8 mouse cellular contexts compared by ENCODE assay signal in the genomic region with DNA sequence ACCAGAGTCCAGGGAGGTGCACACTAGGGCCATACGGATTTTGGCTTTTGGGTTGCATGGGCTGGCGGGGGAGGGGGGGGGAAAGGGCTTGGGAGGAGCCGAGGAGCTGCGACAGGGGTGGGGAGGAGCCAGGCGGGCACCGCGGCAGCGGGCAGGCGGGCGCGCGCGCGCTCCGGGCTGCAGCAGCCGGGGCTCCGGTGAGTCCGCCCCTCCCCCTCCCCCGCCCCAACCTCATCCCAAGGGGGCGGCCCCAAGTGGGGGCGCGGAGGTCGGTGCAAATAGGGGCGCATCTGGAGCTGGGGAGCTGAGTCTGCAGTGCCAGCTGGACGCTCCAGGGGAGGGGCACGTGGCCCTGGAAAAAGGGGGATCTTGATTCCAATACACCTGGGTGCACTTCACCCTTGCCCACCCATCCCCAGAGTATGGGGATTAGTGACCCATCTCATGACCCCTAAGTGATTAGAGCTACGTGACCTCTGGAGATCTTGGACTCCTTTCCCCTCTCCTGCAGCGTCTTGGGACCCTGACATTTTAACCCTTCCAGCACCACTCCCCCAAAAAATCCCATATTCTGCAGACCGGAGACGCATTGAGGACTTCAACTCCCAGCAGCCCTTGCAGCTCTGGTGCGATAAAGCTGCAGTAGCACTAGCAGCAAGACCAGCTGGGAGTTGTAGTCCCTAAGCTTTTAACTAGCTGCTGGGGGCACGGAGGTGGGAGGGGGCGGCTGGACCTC. TPM values are rescaled to one million over a fixed set of nuclear protein-coding genes. Genes with fewer than 3 reads are reported as not detected.
DNase-seq lines count a peak whose midpoint lies in the region; ATAC-seq and TF ChIP-seq lines count a peak whose summit lies in the region.

A gene (plus strand): TSS at position 123 of the 736 bp plus-strand sequence.

- H3K4me3 ChIP-seq in ES-Bruce4 (ENCODE audit: low read depth, low read length) = peak within 1 kb of the TSS; percentile 78
- peak within 1 kb of the TSS; percentile 51 for H3K4me3 ChIP-seq in forebrain, embryonic 12.5 days (replicated peaks)
- peak within 1 kb of the TSS; percentile 49 for H3K4me3 ChIP-seq in heart, postnatal 0 days (ENCODE audit: low read depth, low read length)
- H3K4me3 ChIP-seq in liver, embryonic 14.5 days (ENCODE audit: insufficient read depth in 1 of 2, low read depth in 2 of 2, low read length in 2 of 2) = peak within 1 kb of the TSS; percentile 21 to 39
- peak within 1 kb of the TSS; percentile 43 for H3K4me3 ChIP-seq in neural tube, embryonic 11.5 days (ENCODE audit: low read depth, low read length)
- peak within 1 kb of the TSS; percentile 44 for H3K4me3 ChIP-seq in thymus, adult 2 months (ENCODE audit: control insufficient read depth, insufficient read depth, low read length)

- no peaks in the 10 kb centered on the region for H3K36me3 ChIP-seq in ES-Bruce4 (ENCODE audit: control insufficient read depth, insufficient read depth, low read length, poor library complexity, severe bottlenecking)
- no peaks in the 10 kb centered on the region for H3K36me3 ChIP-seq in forebrain, embryonic 12.5 days (replicated peaks)
- no peaks in the 10 kb centered on the region for H3K36me3 ChIP-seq in heart, postnatal 0 days (replicated peaks; ENCODE audit: control insufficient read depth, insufficient read depth, low read length)
- no peaks in the 10 kb centered on the region for H3K36me3 ChIP-seq in liver, embryonic 14.5 days (replicated peaks; ENCODE audit: control insufficient read depth, insufficient read depth, low read depth)
- H3K36me3 ChIP-seq in neural tube, embryonic 11.5 days (ENCODE audit: control insufficient read depth, insufficient read depth, low read length) = no peaks in the 10 kb centered on the region
- H3K36me3 ChIP-seq in thymus, adult 2 months (ENCODE audit: control insufficient read depth, insufficient read depth, low read length) = no peaks in the 10 kb centered on the region

- ATAC-seq in forebrain, embryonic 12.5 days (ENCODE audit: low FRiP score) = peak; percentile 81
- peak; percentile 78 for ATAC-seq in heart, postnatal 0 days (ENCODE audit: insufficient read depth, low read depth)
- ATAC-seq in liver, embryonic 14.5 days (ENCODE audit: insufficient read depth) = no peak
- peak; percentile 82 for ATAC-seq in neural tube, embryonic 11.5 days (ENCODE audit: insufficient read depth, low FRiP score, low TSS enrichment)

- no peaks in the 10 kb centered on the region for H3K9me3 ChIP-seq in ES-Bruce4 (replicated peaks; ENCODE audit: control insufficient read depth, insufficient read depth, low read length, poor library complexity, severe bottlenecking)
- H3K9me3 ChIP-seq in forebrain, embryonic 12.5 days = no peaks in the 10 kb centered on the region
- H3K9me3 ChIP-seq in heart, postnatal 0 days (replicated peaks; ENCODE audit: control insufficient read depth, low read length) = 0 out of 2 replicates have a peak, but pooled peaks cover 3% of the 10 kb centered on the region
- no peaks in the 10 kb centered on the region for H3K9me3 ChIP-seq in liver, embryonic 14.5 days (ENCODE audit: control insufficient read depth, low read length)
- H3K9me3 ChIP-seq in neural tube, embryonic 11.5 days (ENCODE audit: control insufficient read depth, low read length) = no peaks in the 10 kb centered on the region

- WGBS in forebrain, embryonic 12.5 days = 0% methylated on average over 29 of the region's 33 CpGs
- WGBS in heart, postnatal 0 days = 1% methylated on average over 32 of the region's 33 CpGs
- 2% methylated on average over 28 of the region's 33 CpGs for WGBS in liver, embryonic 14.5 days (ENCODE audit: insufficient replicate concordance)
- WGBS in neural tube, embryonic 11.5 days = under 1% methylated on average over 31 of the region's 33 CpGs
- WGBS in thymus, adult 2 months = under 1% methylated on average over 32 of the region's 33 CpGs

- TF ChIP-seq EP300 in ES-Bruce4 (IDR thresholded peaks at IDR 0.05; ENCODE audit: insufficient read depth, low read depth, low read length) = no peak
- TF ChIP-seq EP300 in heart, postnatal 0 days (IDR thresholded peaks at IDR 0.05; ENCODE audit: low read depth) = no peak
- TF ChIP-seq EP300 in liver, embryonic 14.5 days (IDR thresholded peaks at IDR 0.05; ENCODE audit: low read depth) = no peak

- TF ChIP-seq POLR2A in ES-Bruce4 (IDR thresholded peaks at IDR 0.05; ENCODE audit: insufficient read depth, low read length) = no peak
- TF ChIP-seq POLR2A in thymus, adult 2 months (IDR thresholded peaks at IDR 0.05; ENCODE audit: control insufficient read depth, extremely low read depth, insufficient read depth, low read length, poor library complexity) = no peak

- TF ChIP-seq CTCF in ES-Bruce4 (IDR thresholded peaks at IDR 0.05; ENCODE audit: low read depth, low read length) = no peak
- TF ChIP-seq CTCF in heart, postnatal 0 days (IDR thresholded peaks at IDR 0.05; ENCODE audit: low read depth) = no peak
- no peak for TF ChIP-seq CTCF in liver, embryonic 14.5 days (IDR thresholded peaks at IDR 0.05; ENCODE audit: low read depth)
- no peak for TF ChIP-seq CTCF in thymus, adult 2 months (IDR thresholded peaks at IDR 0.05; ENCODE audit: borderline replicate concordance, control insufficient read depth, extremely low read depth, insufficient read depth, low read length, poor library complexity)

- H3K9ac ChIP-seq in ES-Bruce4 (ENCODE audit: low read depth, poor library complexity, severe bottlenecking) = peak within 1 kb of the TSS; percentile 39
- peak within 1 kb of the TSS; percentile 65 for H3K9ac ChIP-seq in forebrain, embryonic 12.5 days
- H3K9ac ChIP-seq in heart, postnatal 0 days (replicated peaks; ENCODE audit: low read depth, low read length) = peak within 1 kb of the TSS; percentile 52; the same call in 1 of the 2 replicates
- H3K9ac ChIP-seq in liver, embryonic 14.5 days (replicated peaks) = no peak within 1 kb of the TSS
- H3K9ac ChIP-seq in neural tube, embryonic 11.5 days (ENCODE audit: low read length) = peak within 1 kb of the TSS; percentile 47

- DNase-seq in brain, embryonic 18.5 days (ENCODE audit: low read depth, low spot score) = peak; percentile 73
- DNase-seq in heart, postnatal 0 days (ENCODE audit: low spot score) = peak; percentile 32
- peak; percentile 73 to 82 for DNase-seq in kidney, postnatal 36 days
- DNase-seq in liver, embryonic 14.5 days (ENCODE audit: low read depth in 3 of 3, low spot score in 3 of 3) = no peak
- peak; percentile 75 for DNase-seq in neural tube, embryonic 11.5 days (ENCODE audit: low spot score)
- DNase-seq in thymus, adult 2 months = peak; percentile 60

- no peak within 1 kb of the TSS; the same call in 1 of the 2 replicates for H3K27ac ChIP-seq in ES-Bruce4 (ENCODE audit: insufficient read depth, low read length)
- peak within 1 kb of the TSS; percentile 71 for H3K27ac ChIP-seq in forebrain, embryonic 12.5 days
- no peak within 1 kb of the TSS for H3K27ac ChIP-seq in heart, postnatal 0 days (ENCODE audit: low read depth)
- no peak within 1 kb of the TSS for H3K27ac ChIP-seq in liver, embryonic 14.5 days
- H3K27ac ChIP-seq in neural tube, embryonic 11.5 days (ENCODE audit: low read depth, low read length) = no peak within 1 kb of the TSS
- H3K27ac ChIP-seq in thymus, adult 2 months (ENCODE audit: control insufficient read depth, insufficient read depth, low read length) = peak within 1 kb of the TSS; percentile 76

- no peaks in the 10 kb centered on the region for H3K27me3 ChIP-seq in ES-Bruce4 (ENCODE audit: control insufficient read depth, insufficient read depth, low read length, poor library complexity, severe bottlenecking)
- peaks cover 19% of the 10 kb centered on the region for H3K27me3 ChIP-seq in forebrain, embryonic 12.5 days
- peaks cover 12% of the 10 kb centered on the region; the same call in 1 of the 2 replicates for H3K27me3 ChIP-seq in heart, postnatal 0 days (ENCODE audit: control insufficient read depth, insufficient read depth, low read length)
- H3K27me3 ChIP-seq in liver, embryonic 14.5 days (ENCODE audit: control insufficient read depth, insufficient read depth, low read length) = peaks cover 16% of the 10 kb centered on the region
- H3K27me3 ChIP-seq in neural tube, embryonic 11.5 days (ENCODE audit: control insufficient read depth, insufficient read depth, low read length) = no peaks in the 10 kb centered on the region
- H3K27me3 ChIP-seq in thymus, adult 2 months (ENCODE audit: control insufficient read depth, insufficient read depth, low read length) = no peaks in the 10 kb centered on the region; the same call in 1 of the 2 replicates

- H3K4me2 ChIP-seq in forebrain, embryonic 12.5 days = peak within 1 kb of the TSS; percentile 93
- peak within 1 kb of the TSS; percentile 87 for H3K4me2 ChIP-seq in heart, postnatal 0 days (ENCODE audit: low read depth, low read length)
- peak within 1 kb of the TSS; percentile 50 for H3K4me2 ChIP-seq in liver, embryonic 14.5 days (ENCODE audit: low read depth)
- H3K4me2 ChIP-seq in neural tube, embryonic 11.5 days (ENCODE audit: low read depth) = peak within 1 kb of the TSS; percentile 77

- no peaks in the 10 kb centered on the region for H3K4me1 ChIP-seq in ES-Bruce4 (ENCODE audit: control insufficient read depth, insufficient read depth, low read length)
- peaks cover 19% of the 10 kb centered on the region for H3K4me1 ChIP-seq in forebrain, embryonic 12.5 days
- peaks cover 4% of the 10 kb centered on the region for H3K4me1 ChIP-seq in heart, postnatal 0 days (ENCODE audit: control insufficient read depth, insufficient read depth)
- no peaks in the 10 kb centered on the region for H3K4me1 ChIP-seq in liver, embryonic 14.5 days (replicated peaks; ENCODE audit: control insufficient read depth in 2 of 2, insufficient read depth in 2 of 2, low read length in 1 of 2)
- H3K4me1 ChIP-seq in neural tube, embryonic 11.5 days (ENCODE audit: control insufficient read depth, insufficient read depth, low read length) = no peaks in the 10 kb centered on the region; the same call in 1 of the 2 replicates
- H3K4me1 ChIP-seq in thymus, adult 2 months (replicated peaks; ENCODE audit: control insufficient read depth, insufficient read depth, low read length) = peaks cover 15% of the 10 kb centered on the region

RNA-seq across cellular contexts. Expression of the gene that starts here (rescaled TPM):
- 1.8 and 1.9 TPM in 2 replicates for polyA plus RNA-seq in ES-Bruce4 (2011; ENCODE audit: insufficient read depth, insufficient read length, low read depth, missing spikeins)
- 5.5 and 6.6 TPM in 2 replicates for polyA plus RNA-seq in forebrain, embryonic 12.5 days (2016; fragmentation: Nextera tagmentation; extraction: Ambion mirVana)
- 0.58 and 3.1 TPM in 2 replicates for total RNA-seq in heart, postnatal 0 days (2014; rRNA removed; ENCODE audit: low replicate concordance)
- polyA plus RNA-seq in heart, postnatal 0 days (2015; fragmentation: Nextera tagmentation; extraction: Ambion mirVana) = 0.81 and 0.86 TPM in 2 replicates
- polyA plus RNA-seq in liver, embryonic 14.5 days (2012; rRNA removed) = 0.02 and 0.06 TPM in 2 replicates
- 0.14 TPM in 1 of 2 replicates, not detected in the other for polyA plus RNA-seq in liver, embryonic 14.5 days (2014; fragmentation: Nextera tagmentation; extraction: Ambion mirVana)
- 2.9 and 3.7 TPM in 2 replicates for polyA plus RNA-seq in neural tube, embryonic 11.5 days (2014; fragmentation: Nextera tagmentation; extraction: Ambion mirVana)
- 2.5 and 2.7 TPM in 2 replicates for polyA plus RNA-seq in thymus, adult 2 months (2012; rRNA removed)

Comparison
In these comparisons a context has a peak if more than half of its experiments do, and no peak if none do; other contexts are left out.
1. H3K27ac ChIP-seq: peak in forebrain, embryonic 12.5 days (single experiment) and thymus, adult 2 months (single experiment); none in ES-Bruce4 (single experiment), heart, postnatal 0 days (single experiment), liver, embryonic 14.5 days (single experiment) and neural tube, embryonic 11.5 days (single experiment).
2. DNase-seq: peak in brain, embryonic 18.5 days (single experiment), heart, postnatal 0 days (single experiment), kidney, postnatal 36 days (2 of 2), neural tube, embryonic 11.5 days (single experiment) and thymus, adult 2 months (single experiment); none in liver, embryonic 14.5 days (0 of 3).
3. Peak in every context shown above with its lines, with median percentiles within 50 percentile points of each other: H3K4me3 ChIP-seq and H3K4me2 ChIP-seq.